Mouse (Mus musculus): Measurements from ENCODE around the gene Nfatc2. TPM values are rescaled to one million over a fixed set of nuclear protein-coding genes. Genes with fewer than 3 reads are reported as not detected.
A peak's percentile ranks its signal among the peaks of the same experiment; 100 is the strongest.

Gene Nfatc2
- polyA plus RNA-seq, 1 experiment from 2014 or later, result 2.0 TPM

GRCm38 (mm10) chr2:168583084-168583483 lies 18.4 kb downstream of the Nfatc2 start:
- Histone ChIP-seq H3K27ac (peak overlapping the region; percentile 0; the same call in 1 of the 2 replicates), H3K4me3 (replicated peaks; ENCODE audit: low read depth, low read length) (no peak overlapping the region), H3K36me3 (ENCODE audit: insufficient read depth, low read length) (no peaks in the 10 kb centered on the region), H3K9me3 (replicated peaks; ENCODE audit: low read length) (no peaks in the 10 kb centered on the region), H3K4me1 (replicated peaks; ENCODE audit: insufficient read depth, low read length) (peaks cover 17% of the 10 kb centered on the region), H3K27me3 (ENCODE audit: insufficient read depth, low read length) (no peaks in the 10 kb centered on the region), H3K4me2 (ENCODE audit: low read length) (no peak overlapping the region), H3K9ac (ENCODE audit: low read depth, low read length) (no peak overlapping the region)
- 72% methylated on average over 5 of the region's 5 CpGs for WGBS
- no peak for DNase-seq (ENCODE audit: low spot score)
- no peak for ATAC-seq (replicated peaks; ENCODE audit: low FRiP score, low read depth)
- TF ChIP-seq CTCF (IDR thresholded peaks at IDR 0.05; ENCODE audit: low read depth), result no peak

DNA sequence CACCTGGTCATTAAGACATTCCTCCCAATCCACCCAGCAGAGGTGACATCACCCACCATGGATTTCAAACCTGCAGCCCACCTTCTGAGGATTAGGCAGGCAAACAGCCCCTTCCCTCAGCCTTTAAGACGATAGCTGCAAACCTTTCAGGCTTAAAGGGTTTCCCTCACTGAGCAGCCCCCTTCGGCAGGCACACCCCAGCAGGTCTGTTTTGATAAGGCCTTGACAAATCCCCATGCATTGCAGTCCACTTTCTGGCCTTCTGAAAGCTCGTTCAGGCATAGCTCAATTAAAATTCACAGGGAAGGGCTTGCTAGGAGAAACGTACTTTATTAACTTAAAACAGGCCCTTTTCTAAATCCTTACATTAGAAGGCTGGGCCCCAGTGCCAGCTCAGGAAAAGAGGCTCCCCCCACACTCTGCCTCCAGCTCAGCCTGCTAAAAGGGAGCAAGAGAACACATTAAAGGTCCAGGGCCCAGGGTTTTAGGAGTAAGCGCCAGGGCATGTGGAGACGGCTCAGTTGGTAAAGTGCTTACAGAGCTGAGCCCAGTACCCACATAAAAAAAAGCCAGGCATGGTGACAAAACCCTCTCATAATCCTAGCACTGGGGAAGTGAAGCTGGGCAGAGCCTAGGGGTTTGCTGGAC lies 20.1 kb downstream of the Nfatc2 start:
- no peak overlapping the region for H3K9ac ChIP-seq (ENCODE audit: low read depth, low read length)
- ATAC-seq (replicated peaks; ENCODE audit: low FRiP score, low read depth), result no peak
- no peak for TF ChIP-seq CTCF (IDR thresholded peaks at IDR 0.05; ENCODE audit: low read depth)
- H3K4me2 ChIP-seq (ENCODE audit: low read length), result no peak overlapping the region
- 35% methylated on average over 6 of the region's 6 CpGs for WGBS
- H3K4me1 ChIP-seq (replicated peaks; ENCODE audit: insufficient read depth, low read length), result peaks cover 24% of the 10 kb centered on the region
- no peak for DNase-seq (ENCODE audit: low spot score)
- H3K4me3 ChIP-seq (replicated peaks; ENCODE audit: low read depth, low read length), result no peak overlapping the region
- H3K27ac ChIP-seq, result peak overlapping the region; percentile 82
- H3K36me3 ChIP-seq (ENCODE audit: insufficient read depth, low read length), result no peaks in the 10 kb centered on the region
- no peaks in the 10 kb centered on the region for H3K9me3 ChIP-seq (replicated peaks; ENCODE audit: low read length)
- no peaks in the 10 kb centered on the region for H3K27me3 ChIP-seq (ENCODE audit: insufficient read depth, low read length)

GRCm38 (mm10) chr2:168580295-168580915 lies 21.1 kb downstream of the Nfatc2 start:
- no peak for DNase-seq (ENCODE audit: low spot score)
- Histone ChIP-seq H3K4me3 (replicated peaks; ENCODE audit: low read depth, low read length) (no peak overlapping the region), H3K4me1 (replicated peaks; ENCODE audit: insufficient read depth, low read length) (peaks cover 24% of the 10 kb centered on the region), H3K36me3 (ENCODE audit: insufficient read depth, low read length) (no peaks in the 10 kb centered on the region), H3K9ac (ENCODE audit: low read depth, low read length) (0 out of 2 replicates have a peak overlapping the region, but pooled peaks have one; percentile 19), H3K27ac (peak overlapping the region; percentile 82), H3K4me2 (ENCODE audit: low read length) (peak overlapping the region; percentile 8), H3K9me3 (replicated peaks; ENCODE audit: low read length) (no peaks in the 10 kb centered on the region), H3K27me3 (ENCODE audit: insufficient read depth, low read length) (no peaks in the 10 kb centered on the region)
- TF ChIP-seq CTCF (IDR thresholded peaks at IDR 0.05; ENCODE audit: low read depth), result no peak
- ATAC-seq (replicated peaks; ENCODE audit: low FRiP score, low read depth), result no peak
- WGBS, result 46% methylated on average over 22 of the region's 22 CpGs

DNA sequence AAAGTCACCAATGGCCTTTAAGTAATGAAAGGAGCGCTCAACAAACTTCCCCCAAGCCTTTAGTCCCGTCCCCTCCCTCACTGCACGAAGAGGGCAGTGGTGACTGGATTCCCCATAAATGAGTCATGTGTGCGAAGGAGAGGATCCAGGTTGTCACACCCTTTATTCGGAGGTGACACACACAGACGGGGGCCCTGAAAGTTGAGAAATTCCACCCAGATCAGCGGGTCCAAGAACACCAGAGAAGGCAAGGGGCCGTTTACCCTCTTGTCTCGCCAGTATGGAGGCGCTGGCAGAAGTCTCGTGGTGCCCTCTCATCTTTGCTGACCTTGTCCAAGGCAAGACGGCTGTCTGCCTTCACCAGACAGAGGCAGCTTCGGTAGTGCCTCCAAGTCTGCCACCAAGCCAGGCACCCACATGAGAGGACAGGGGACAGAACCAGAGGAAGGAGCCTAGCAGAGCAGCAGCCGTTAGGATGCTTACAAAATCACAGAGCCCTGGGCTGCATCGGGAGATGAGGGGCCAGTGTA lies 21.8 kb downstream of the Nfatc2 start:
- DNase-seq (ENCODE audit: low spot score), result no peak
- no peak for ATAC-seq (replicated peaks; ENCODE audit: low FRiP score, low read depth)
- TF ChIP-seq CTCF (IDR thresholded peaks at IDR 0.05; ENCODE audit: low read depth), result no peak
- H3K27ac ChIP-seq, result no peak overlapping the region
- no peaks in the 10 kb centered on the region for H3K27me3 ChIP-seq (ENCODE audit: insufficient read depth, low read length)
- no peak overlapping the region for H3K4me2 ChIP-seq (ENCODE audit: low read length)
- H3K4me1 ChIP-seq (replicated peaks; ENCODE audit: insufficient read depth, low read length), result peaks cover 24% of the 10 kb centered on the region
- no peak overlapping the region for H3K4me3 ChIP-seq (replicated peaks; ENCODE audit: low read depth, low read length)
- 74% methylated on average over 15 of the region's 15 CpGs for WGBS
- no peaks in the 10 kb centered on the region for H3K36me3 ChIP-seq (ENCODE audit: insufficient read depth, low read length)
- no peak overlapping the region for H3K9ac ChIP-seq (ENCODE audit: low read depth, low read length)
- H3K9me3 ChIP-seq (replicated peaks; ENCODE audit: low read length), result no peaks in the 10 kb centered on the region

DNA sequence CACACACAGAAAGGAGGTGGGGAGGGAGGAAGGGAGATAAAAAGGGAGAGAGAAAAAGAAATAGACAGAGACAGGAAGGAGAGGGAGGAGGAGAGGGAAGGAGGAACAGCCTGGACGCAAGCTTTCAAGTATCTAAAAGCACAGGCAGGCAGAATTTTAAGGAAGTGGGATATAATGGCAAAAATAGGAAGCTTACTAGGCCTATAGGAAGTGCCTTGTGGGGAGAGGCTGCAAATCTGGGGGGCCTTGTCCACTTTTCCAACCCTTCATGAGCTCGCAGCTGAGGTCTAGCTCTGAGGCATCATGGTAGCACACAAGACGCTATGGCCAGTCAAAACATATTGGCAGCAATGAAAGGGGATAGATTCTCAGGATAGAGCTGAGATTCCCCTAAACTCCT lies 22.3 kb downstream of the Nfatc2 start:
- no peak for TF ChIP-seq CTCF (IDR thresholded peaks at IDR 0.05; ENCODE audit: low read depth)
- peaks cover 24% of the 10 kb centered on the region for H3K4me1 ChIP-seq (replicated peaks; ENCODE audit: insufficient read depth, low read length)
- H3K36me3 ChIP-seq (ENCODE audit: insufficient read depth, low read length), result no peaks in the 10 kb centered on the region
- H3K27me3 ChIP-seq (ENCODE audit: insufficient read depth, low read length), result no peaks in the 10 kb centered on the region
- H3K9me3 ChIP-seq (replicated peaks; ENCODE audit: low read length), result no peaks in the 10 kb centered on the region
- 84% methylated on average over 3 of the region's 3 CpGs for WGBS
- H3K9ac ChIP-seq (ENCODE audit: low read depth, low read length), result no peak overlapping the region
- ATAC-seq (replicated peaks; ENCODE audit: low FRiP score, low read depth), result no peak
- DNase-seq (ENCODE audit: low spot score), result no peak
- H3K4me3 ChIP-seq (replicated peaks; ENCODE audit: low read depth, low read length), result no peak overlapping the region
- H3K4me2 ChIP-seq (ENCODE audit: low read length), result no peak overlapping the region
- no peak overlapping the region for H3K27ac ChIP-seq

- ATAC-seq (replicated peaks; ENCODE audit: low FRiP score, low read depth) (no peak), DNase-seq (ENCODE audit: low spot score) (no peak)
- Histone ChIP-seq H3K27me3 (ENCODE audit: insufficient read depth, low read length) (no peaks in the 10 kb centered on the region), H3K27ac (0 out of 2 replicates have a peak overlapping the region, but pooled peaks have one; percentile 31), H3K9me3 (replicated peaks; ENCODE audit: low read length) (no peaks in the 10 kb centered on the region), H3K9ac (ENCODE audit: low read depth, low read length) (no peak overlapping the region), H3K4me1 (replicated peaks; ENCODE audit: insufficient read depth, low read length) (peaks cover 24% of the 10 kb centered on the region), H3K4me2 (ENCODE audit: low read length) (no peak overlapping the region), H3K36me3 (ENCODE audit: insufficient read depth, low read length) (no peaks in the 10 kb centered on the region), H3K4me3 (replicated peaks; ENCODE audit: low read depth, low read length) (no peak overlapping the region)
- TF ChIP-seq CTCF (IDR thresholded peaks at IDR 0.05; ENCODE audit: low read depth), result no peak
- WGBS, result 68% methylated on average over 9 of the region's 9 CpGs
These were observed 23.3 kb downstream of the Nfatc2 start for GRCm38 (mm10) chr2:168578132-168578531.

Data from kidney, postnatal 0 days (tissue).